Mouse (Mus musculus) liver, embryonic 16.5 days (tissue): ENCODE measurements at regions not wholly inside any gene's neighbourhood (a gene's known extent, or its start where the extent isn't known, plus 50 kb on each side); places are given as distances from the start of the nearest gene placed in this dataset.

ENCODE experiments used
- ATAC-seq: fragments of 200-750 bp; cut with Nextera tagmentation; 2 replicates; pipeline ENCODE4 v1.8.0; 2017; ENCODE audit warnings: low read depth, mild to moderate bottlenecking, moderate number of reproducible peaks, moderate library complexity
- H3K27ac ChIP-seq: fragments of 300-500 bp; sonication (generic); 2 replicates; pipeline ENCODE4 v1.5.1; 2014; ENCODE audit warnings: mild to moderate bottlenecking, low read length
- H3K27me3 ChIP-seq: fragments of 300-500 bp; sonication (generic); 2 replicates; pipeline ENCODE4 v1.6.1; 2014; ENCODE audit warnings: low read depth, low read length, mixed read lengths; ENCODE audit not compliant: control insufficient read depth, insufficient read depth
- H3K36me3 ChIP-seq: fragments of 300-500 bp; sonication (generic); 2 replicates; pipeline ENCODE4 v1.6.1; 2014; ENCODE audit warnings: mild to moderate bottlenecking; ENCODE audit not compliant: control insufficient read depth, insufficient read depth
- H3K4me1 ChIP-seq: fragments of 300-500 bp; sonication (generic); 2 replicates; pipeline ENCODE4 v1.6.1; 2014; ENCODE audit warnings: low read depth, low read length, mixed read lengths; ENCODE audit not compliant: control insufficient read depth
- H3K4me2 ChIP-seq: fragments of 300-500 bp; sonication (generic); 2 replicates; pipeline ENCODE4 v1.6.1; 2014; ENCODE audit warnings: low read depth, low read length, mixed read lengths
- H3K4me3 ChIP-seq: fragments of 300-500 bp; sonication (generic); 2 replicates; pipeline ENCODE4 v1.5.1; 2014; ENCODE audit warnings: low read depth, mild to moderate bottlenecking, low read length
- H3K9ac ChIP-seq: fragments of 300-500 bp; sonication (generic); 2 replicates; pipeline ENCODE4 v1.6.1; 2014; ENCODE audit warnings: low read depth, low read length
- H3K9me3 ChIP-seq: fragments of 300-500 bp; sonication (generic); replicated peaks from 2 replicates; pipeline ENCODE4 v1.6.1; 2016; ENCODE audit warnings: low read length; ENCODE audit not compliant: control insufficient read depth
- WGBS: fragments of 180-500 bp; shearing (Covaris S2); extraction: QIAGEN DNeasy Blood & Tissue Kit; methylation state at CpG from one replicate; pipeline ENCODE4 v1.1.7; 2014; ENCODE audit not compliant: insufficient replicate concordance; 5-methylcytosine and 5-hydroxymethylcytosine counted together

DNA sequence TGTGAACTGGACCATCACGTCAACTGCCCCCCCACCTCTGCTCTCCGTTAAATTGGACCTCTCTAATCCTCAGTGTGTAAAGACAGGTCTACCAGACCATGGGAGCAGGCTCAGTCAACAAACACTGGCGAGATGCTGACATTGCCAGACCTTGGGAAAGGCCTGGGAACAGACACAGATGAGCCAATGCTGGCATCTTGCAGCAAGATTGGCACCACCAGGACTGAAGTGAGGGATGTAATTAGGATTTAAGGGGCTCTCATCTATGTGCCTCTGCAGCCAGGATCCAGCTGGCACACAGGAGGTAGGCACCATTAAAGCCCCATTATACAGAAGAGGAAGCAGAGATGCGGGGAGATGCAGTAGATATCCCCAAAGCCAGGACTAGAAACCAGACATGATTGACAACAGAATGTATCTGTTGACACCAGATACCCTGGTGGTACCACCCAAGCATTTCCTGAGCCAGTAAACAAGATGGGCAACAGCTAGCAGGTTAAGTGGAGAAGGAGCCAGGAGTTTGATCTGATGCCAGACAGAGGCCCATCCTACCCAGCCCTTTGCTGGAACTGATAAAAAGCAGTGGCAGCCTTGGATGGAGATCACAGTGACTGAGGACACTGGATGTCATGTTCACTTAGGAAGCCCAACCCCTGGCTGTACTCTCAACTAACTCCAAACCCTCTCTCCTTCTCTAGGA is 59.7 kb upstream of the Cplx2 start:
- H3K9ac ChIP-seq = no peak overlapping the region
- no peak for ATAC-seq
- no peaks in the 10 kb centered on the region for H3K9me3 ChIP-seq
- H3K36me3 ChIP-seq = no peaks in the 10 kb centered on the region
- 60% methylated on average over 4 of the region's 4 CpGs for WGBS
- H3K4me1 ChIP-seq = no peaks in the 10 kb centered on the region
- no peak overlapping the region for H3K4me2 ChIP-seq
- H3K4me3 ChIP-seq = no peak overlapping the region
- no peaks in the 10 kb centered on the region for H3K27me3 ChIP-seq
- no peak overlapping the region for H3K27ac ChIP-seq

DNA sequence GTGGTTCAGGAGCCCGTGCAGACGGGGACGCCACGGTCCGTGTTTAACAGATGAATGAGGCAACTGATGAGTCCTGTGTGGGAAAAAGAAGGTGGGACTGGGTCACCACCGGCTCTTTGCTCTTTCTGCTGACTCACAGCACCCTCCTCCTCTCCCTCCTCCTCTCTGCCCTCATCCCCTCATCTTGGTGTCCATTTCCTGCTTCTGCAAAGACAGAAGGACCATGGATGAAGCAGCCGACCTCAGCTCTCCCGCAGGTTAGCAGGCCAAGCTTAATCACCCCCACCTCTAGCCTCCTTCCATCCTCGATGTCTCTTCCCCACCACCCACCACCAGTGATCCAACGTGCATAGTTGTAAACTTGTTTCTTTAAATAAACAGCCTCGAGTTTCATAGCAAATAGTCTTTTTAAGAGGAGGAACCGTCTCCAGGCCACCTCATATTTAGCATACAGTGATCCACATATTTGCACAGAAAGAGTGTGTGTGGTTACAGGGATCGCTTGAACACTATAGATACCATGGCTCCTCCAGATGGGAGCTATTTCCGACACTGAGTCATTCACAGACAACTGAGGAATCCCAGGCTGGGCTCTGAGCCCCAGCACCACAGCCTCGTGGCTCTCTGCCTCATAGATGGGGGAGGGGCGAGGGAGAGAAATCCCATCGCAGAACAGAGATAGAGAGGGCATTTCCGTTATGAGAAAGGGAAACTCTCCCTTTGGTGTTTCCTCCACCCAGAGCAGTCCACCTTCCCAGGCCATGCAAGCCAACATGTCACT is 58.6 kb upstream of the Cplx2 start:
- Histone ChIP-seq H3K4me3 (no peak overlapping the region), H3K27ac (no peak overlapping the region), H3K4me1 (no peaks in the 10 kb centered on the region), H3K4me2 (no peak overlapping the region), H3K36me3 (no peaks in the 10 kb centered on the region), H3K9ac (no peak overlapping the region), H3K9me3 (no peaks in the 10 kb centered on the region), H3K27me3 (no peaks in the 10 kb centered on the region)
- WGBS = 39% methylated on average over 18 of the region's 18 CpGs
- no peak for ATAC-seq

DNA sequence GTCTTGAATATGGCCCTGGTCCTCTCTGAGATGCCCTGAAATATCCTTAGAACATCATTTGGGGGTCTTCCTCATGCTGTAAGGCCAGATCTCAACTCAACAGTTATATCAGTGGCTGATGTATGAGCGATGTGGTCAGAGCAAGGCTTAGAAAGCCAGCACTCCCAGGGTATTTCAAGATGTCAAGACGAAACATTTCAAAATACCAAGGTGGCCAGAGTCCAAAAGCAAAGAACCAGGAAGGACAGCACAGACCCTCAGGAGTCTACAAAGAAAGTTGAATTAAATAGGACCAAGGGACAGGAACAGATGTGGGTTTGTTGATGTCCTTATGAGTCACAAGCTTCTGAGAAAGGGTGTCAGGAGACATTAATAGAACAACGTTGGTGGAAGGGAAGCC is 55.8 kb upstream of the Cplx2 start:
- WGBS = 57% methylated on average over 3 of the region's 3 CpGs
- ATAC-seq = no peak
- Histone ChIP-seq H3K9me3 (no peaks in the 10 kb centered on the region), H3K36me3 (no peaks in the 10 kb centered on the region), H3K4me2 (no peak overlapping the region), H3K27me3 (no peaks in the 10 kb centered on the region), H3K4me1 (no peaks in the 10 kb centered on the region), H3K27ac (no peak overlapping the region), H3K9ac (no peak overlapping the region), H3K4me3 (no peak overlapping the region)

DNA sequence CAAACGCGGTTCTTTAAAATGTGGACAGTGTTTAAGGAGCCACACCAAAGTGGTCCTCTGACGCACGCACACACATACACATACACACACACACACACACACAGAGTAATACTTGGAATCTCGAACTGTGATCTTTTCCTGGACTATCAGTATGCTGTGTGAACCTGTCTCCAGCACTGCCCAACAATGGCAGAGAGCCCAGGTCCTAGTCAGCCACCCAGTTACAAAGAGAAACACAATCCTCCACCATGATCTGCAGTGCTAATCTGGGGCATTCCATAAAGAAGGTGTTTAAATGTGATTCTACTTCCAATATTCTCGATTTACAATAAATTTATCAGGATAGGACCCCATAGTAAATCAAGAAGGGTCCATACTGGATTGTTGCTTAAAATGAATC is 54.2 kb upstream of the Cplx2 start:
- H3K4me2 ChIP-seq = no peak overlapping the region
- H3K36me3 ChIP-seq = no peaks in the 10 kb centered on the region
- H3K27ac ChIP-seq = no peak overlapping the region
- H3K9me3 ChIP-seq = no peaks in the 10 kb centered on the region
- no peak overlapping the region for H3K4me3 ChIP-seq
- WGBS = 67% methylated on average over 6 of the region's 6 CpGs
- no peaks in the 10 kb centered on the region for H3K4me1 ChIP-seq
- no peaks in the 10 kb centered on the region for H3K27me3 ChIP-seq
- H3K9ac ChIP-seq = no peak overlapping the region
- ATAC-seq = no peak

DNA sequence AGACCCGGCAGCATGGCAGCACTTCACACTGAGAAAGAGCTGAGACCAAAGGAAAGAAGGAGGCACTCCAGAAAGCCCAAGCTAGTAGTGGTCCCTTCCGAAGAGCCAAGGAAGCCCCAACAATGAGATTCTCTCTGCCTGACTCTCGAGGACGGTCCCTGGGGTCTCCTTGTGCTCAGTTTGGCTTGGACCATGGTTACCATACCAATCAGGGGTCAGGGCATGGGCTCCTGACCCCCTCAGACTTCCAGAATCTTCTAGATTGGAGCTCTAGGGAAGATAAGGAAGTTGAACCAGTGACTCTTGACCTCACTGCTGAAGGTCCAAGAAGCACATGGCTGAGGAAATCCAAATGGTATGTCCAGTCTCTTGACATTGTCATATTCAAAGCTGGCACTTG is 53.0 kb upstream of the Cplx2 start:
- Histone ChIP-seq H3K4me1 (no peaks in the 10 kb centered on the region), H3K27ac (no peak overlapping the region), H3K27me3 (no peaks in the 10 kb centered on the region), H3K9me3 (no peaks in the 10 kb centered on the region), H3K36me3 (no peaks in the 10 kb centered on the region), H3K4me2 (no peak overlapping the region), H3K9ac (no peak overlapping the region), H3K4me3 (no peak overlapping the region)
- WGBS = 69% methylated on average over 4 of the region's 4 CpGs
- ATAC-seq = no peak

DNA sequence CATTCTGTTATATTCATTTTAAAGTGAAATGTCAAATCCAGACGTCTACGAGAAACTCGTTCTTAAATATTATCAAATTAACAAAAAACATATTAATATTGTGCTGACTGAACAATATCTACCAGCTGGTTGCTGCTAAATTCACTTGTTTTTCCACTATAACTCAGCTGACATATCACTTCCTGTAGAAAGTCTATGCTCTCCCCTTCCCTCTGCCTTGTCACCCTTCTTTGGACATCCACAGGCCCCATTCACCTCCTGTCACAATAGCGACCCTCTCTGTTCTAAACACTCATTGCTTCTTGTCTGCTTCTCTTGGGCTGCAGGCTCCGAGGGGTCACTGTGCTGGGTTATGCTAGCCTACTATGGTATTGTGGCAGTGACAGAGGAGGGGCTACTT is 52.5 kb upstream of the Cplx2 start:
- Histone ChIP-seq H3K27ac (no peak overlapping the region), H3K9ac (no peak overlapping the region), H3K4me2 (no peak overlapping the region), H3K9me3 (no peaks in the 10 kb centered on the region), H3K4me1 (no peaks in the 10 kb centered on the region), H3K27me3 (no peaks in the 10 kb centered on the region), H3K4me3 (no peak overlapping the region), H3K36me3 (no peaks in the 10 kb centered on the region)
- WGBS = 66% methylated on average over 5 of the region's 5 CpGs
- no peak for ATAC-seq

DNA sequence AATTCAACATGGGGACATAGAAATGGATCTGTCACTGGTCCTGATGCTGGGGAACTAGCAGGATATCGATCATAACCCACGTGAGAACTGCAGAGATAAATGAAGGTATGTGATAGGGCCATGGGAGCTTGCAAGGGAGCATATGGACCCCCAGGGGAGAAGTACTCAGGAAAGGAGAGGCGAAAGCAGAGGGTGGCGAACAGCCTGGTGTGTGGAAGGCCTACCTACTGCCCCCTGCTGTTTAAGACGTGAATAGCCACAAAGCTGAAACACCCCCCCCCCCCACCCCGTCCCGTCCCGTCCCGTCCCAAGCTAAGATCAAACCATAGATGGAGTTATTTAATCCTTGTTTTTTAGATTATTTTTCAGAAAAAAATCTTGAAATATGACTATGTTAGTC is 50.9 kb upstream of the Cplx2 start:
- H3K27ac ChIP-seq = no peak overlapping the region
- no peak for ATAC-seq
- no peak overlapping the region for H3K9ac ChIP-seq
- H3K4me2 ChIP-seq = no peak overlapping the region
- WGBS = 43% methylated on average over 9 of the region's 9 CpGs
- no peaks in the 10 kb centered on the region for H3K36me3 ChIP-seq
- H3K9me3 ChIP-seq = no peaks in the 10 kb centered on the region
- no peaks in the 10 kb centered on the region for H3K27me3 ChIP-seq
- no peak overlapping the region for H3K4me3 ChIP-seq
- no peaks in the 10 kb centered on the region for H3K4me1 ChIP-seq

DNA sequence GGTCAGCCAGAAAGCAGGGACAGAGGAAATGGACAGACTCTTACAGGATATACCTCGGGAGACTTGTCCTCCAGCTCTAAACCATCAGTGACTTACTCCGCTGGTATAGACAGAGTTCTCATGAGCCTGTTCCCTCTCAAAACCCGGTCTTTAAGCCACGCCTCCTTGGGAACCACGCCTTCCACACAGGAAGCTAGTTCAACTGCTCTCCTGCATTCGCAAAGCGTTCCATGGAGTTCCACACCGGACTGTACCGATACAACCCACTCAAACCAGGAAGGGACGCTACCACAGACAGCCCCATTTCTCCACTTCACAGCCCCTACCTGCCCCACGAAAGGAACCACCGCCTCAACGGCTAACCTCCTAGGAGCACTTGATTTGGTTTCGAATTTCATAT is 50.1 kb upstream of the Cplx2 start:
- no peaks in the 10 kb centered on the region for H3K4me1 ChIP-seq
- ATAC-seq = no peak
- H3K9ac ChIP-seq = no peak overlapping the region
- H3K27me3 ChIP-seq = no peaks in the 10 kb centered on the region
- H3K27ac ChIP-seq = no peak overlapping the region
- H3K9me3 ChIP-seq = no peaks in the 10 kb centered on the region
- no peak overlapping the region for H3K4me2 ChIP-seq
- H3K4me3 ChIP-seq = no peak overlapping the region
- H3K36me3 ChIP-seq = no peaks in the 10 kb centered on the region
- 43% methylated on average over 14 of the region's 14 CpGs for WGBS
